Mouse (Mus musculus) urinary bladder, postnatal 36 days (tissue): Measurements from ENCODE around the gene Tac4.
A peak's percentile ranks its signal among the peaks of the same experiment; 100 is the strongest.

Experiments
- DNase-seq, 2 experiments: peaks; one replicate each; pipeline ENCODE4 v3.0.0; 2022; ENCODE audit warnings: low spot score in 2 of 2, mixed read lengths in 1 of 2

Tac4 gene

GRCm38 (mm10) chr11:95263816-95264454 is 2.6 kb downstream of the Tac4 start:
- peak in 1 of 2 experiments; percentile 40 for DNase-seq

- DNase-seq = no peak
Observed at GRCm38 (mm10) chr11:95264455-95265013, 3.2 kb downstream of the Tac4 start.

GRCm38 (mm10) chr11:95266540-95267245 is 5.4 kb downstream of the Tac4 start:
- peak in 1 of 2 experiments; percentile 35 for DNase-seq

DNA sequence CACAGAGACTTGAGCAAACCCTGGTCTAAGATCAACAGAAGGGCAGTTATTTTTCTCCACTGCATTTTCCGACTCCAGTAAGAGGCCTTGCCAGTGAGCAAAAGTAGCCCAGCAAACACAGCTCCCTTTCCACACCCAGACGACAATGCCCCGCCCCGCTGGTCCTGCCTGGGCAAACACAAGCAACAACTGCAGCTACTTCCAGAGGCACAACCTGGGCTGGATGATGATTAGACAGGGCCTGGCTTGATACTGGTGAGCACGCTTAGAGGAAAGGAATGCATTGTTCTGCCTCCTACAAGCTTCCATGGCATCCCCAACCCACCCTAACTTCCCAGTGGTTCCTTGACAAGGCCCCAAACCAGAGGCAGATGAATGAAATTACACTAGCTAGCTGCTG is 12.3 kb downstream of the Tac4 start:
- DNase-seq = peak in 1 of 2 experiments; percentile 35

DNA sequence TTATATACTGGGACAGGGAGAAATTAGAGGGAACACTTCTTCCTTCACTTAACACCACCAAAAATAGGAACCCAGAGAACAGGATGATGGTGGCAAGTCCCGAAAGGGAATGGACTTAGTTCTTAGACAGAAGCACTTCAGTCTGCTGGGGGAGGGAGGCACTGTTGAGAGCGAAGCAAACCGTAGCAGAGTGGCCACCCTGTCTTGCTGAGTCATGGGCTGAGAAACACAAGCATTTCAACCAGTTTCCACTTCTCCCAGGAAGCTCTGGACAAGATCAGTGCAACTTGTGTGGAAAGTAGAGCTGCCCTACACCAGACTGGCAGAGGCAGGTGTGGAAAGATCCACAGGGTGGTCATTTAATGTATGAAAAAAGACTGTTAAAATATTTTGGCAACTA is 13.3 kb downstream of the Tac4 start:
- DNase-seq = no peak

DNA sequence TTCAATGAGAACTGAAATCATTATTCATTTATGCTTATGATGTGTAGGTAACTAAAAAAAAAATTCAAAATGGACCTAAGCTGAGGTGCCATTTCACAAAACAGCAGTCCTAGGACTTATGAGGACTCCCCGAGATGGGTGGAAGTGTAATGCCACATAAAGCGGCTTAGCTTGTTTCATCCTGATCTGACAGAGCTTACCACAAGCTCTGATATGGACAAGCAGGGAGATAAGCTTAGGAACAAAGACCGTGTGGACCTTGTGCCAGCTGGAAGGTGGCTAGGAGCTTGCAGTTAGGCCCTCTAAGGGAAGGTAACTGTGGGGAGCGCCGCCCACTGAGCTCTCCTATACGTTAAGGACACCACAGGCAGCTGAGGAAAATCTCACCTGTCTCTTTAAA is 14.7 kb downstream of the Tac4 start:
- DNase-seq = no peak

- DNase-seq = no peak
Observed at GRCm38 (mm10) chr11:95279061-95279659, 17.8 kb downstream of the Tac4 start.

DNA sequence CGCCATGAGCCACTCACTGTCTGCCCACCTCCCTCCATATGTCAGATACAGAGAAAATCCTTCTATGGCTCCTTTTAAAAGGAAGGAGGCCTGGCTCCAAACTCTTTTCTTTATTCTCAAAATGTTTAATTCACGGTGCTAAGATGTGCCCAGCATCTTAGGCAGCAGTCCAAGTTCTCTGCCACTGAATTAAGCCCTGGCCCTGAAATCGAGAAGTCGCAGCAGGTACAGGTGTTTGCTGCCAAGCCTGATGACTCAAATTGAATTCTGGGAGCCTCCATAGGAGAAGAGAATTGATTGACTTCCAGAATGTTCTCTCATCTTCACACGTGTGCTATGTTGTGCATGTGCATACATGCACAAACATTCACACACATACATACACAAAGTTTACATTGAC is 21.0 kb downstream of the Tac4 start:
- DNase-seq = no peak

DNA sequence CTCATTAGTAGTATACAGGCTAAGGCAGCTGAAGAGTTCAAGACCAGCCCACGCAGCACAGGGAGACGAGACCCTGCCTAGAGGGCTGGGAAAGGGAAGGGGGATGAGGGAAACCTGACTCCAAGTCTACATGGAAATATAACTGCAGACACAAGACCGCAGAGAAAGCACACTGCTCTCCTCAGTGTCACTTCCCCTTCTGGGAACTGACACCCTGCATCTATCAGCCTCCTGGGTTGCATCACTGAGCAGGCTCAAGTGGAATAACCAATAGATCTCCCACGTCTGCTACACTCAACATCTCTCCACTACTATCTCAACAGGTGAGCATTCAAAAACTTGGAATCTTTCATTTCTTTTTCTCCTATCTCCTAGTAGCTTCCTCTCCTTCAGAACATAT is 30.7 kb downstream of the Tac4 start:
- DNase-seq = no peak

DNA sequence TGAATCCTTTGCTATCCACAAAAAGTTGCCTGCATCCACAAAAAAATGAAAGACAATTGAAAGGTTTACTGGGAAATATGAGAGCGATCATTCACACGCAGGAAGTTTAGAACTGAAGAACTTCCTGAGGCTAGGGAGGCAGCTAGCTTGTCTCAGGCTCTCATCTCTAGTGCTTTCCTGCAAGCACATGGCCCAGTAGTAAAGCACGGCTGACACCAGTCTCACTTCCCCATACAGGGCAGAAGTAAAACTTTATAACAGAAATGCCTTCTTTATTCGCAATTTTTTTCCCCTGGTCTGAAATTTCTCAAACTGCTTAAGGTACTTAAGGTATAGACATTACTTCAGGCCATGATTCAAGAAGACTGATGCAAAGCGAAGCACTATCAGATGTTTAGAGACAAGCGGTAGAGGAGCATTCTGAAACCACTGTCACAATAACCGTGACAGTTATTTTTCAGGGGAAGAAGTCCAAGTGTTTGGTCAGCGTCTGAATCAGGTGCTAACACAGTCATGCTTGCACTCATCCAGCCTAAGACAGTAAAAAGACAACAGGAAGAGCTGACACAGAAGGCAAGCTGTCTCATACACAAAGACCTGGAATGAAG is 31.8 kb downstream of the Tac4 start:
- DNase-seq = no peak

- DNase-seq = no peak
Observed at GRCm38 (mm10) chr11:95295736-95296135, 34.4 kb downstream of the Tac4 start.

DNA sequence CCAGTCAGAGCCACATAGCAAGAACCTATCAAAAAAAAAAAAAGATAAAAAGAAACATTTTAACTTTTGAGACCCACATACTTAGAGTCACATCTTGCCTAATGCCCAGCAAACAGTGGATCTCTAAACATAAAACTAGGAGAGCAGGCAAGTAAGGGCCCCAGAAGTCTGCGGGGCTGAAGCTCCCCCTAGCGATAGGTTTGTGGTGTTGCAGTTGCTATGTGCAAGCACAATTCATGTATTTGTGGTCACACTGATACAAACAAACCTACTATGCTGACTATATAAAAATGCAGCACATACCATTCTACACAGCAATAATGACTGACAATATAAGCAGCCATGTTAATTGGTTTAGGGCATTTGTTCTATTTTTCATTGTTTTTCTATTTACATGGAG is 36.8 kb downstream of the Tac4 start:
- no peak for DNase-seq

- DNase-seq = no peak
Observed at GRCm38 (mm10) chr11:95299886-95300285, 38.6 kb downstream of the Tac4 start.

DNA sequence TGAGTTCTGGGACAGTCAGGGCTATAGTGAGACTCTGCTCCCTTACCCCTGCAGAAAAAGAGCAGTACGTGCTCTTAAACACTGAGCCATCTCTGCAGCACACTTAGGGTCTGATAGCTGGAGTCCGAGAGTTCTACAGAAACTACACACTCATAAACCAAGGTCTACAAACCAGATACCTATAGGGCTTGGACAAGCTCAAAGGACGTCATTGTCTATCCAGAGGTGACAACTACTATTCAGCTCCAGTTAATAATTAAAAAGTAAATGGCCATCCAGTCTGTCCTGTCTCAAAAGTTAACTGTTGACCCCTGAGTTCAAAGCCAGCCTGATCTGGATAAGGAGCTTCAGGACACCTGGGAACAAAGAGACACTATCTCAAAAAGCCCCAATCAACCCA is 40.4 kb downstream of the Tac4 start:
- DNase-seq = no peak

- DNase-seq = no peak
Observed at GRCm38 (mm10) chr11:95305600-95305999, 44.3 kb downstream of the Tac4 start.

DNA sequence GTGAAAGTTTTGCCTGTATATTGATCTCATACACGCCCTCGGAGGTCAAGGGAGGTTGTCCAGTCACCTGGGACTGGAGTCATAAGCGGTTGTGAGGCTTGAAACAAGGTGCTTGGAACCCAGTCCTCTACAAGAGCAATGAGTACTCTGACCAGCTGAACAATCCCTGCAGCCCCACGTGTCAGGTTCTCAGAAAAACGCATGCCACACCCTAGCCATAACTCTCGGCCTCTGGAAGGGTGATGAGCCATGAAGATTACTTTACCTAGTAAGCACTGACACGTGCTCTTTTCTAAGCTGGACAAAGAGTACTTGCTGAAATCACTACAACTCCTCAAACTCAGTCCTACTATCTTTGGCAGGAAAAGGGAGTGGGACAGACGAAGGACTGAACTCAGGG is 46.2 kb downstream of the Tac4 start:
- no peak for DNase-seq

DNA sequence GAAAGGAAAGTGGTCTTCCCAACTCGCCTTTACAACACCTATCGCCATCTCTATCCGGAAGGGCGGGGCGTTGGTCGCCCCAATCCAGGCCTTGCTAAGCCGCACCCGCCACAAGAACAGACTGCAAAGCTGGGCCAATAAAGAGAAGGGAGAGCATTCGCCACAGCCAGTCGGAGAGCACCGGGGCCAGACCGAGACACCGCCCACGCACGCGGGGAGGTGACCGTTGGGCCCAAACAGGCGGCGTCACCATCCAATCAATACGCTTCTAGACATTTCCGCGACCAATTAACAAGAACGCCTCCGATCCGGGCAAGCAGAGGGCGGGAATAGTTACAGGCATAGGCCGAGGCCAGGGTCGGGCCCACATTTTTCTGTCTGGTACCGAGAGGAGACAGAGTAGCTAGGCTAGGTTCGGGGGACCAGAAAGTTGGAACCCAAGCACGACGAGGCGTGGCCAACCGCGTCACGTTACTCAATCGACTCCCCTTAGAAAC is 48.2 kb downstream of the Tac4 start:
- peak; percentile 93 to 98 for DNase-seq

DNA sequence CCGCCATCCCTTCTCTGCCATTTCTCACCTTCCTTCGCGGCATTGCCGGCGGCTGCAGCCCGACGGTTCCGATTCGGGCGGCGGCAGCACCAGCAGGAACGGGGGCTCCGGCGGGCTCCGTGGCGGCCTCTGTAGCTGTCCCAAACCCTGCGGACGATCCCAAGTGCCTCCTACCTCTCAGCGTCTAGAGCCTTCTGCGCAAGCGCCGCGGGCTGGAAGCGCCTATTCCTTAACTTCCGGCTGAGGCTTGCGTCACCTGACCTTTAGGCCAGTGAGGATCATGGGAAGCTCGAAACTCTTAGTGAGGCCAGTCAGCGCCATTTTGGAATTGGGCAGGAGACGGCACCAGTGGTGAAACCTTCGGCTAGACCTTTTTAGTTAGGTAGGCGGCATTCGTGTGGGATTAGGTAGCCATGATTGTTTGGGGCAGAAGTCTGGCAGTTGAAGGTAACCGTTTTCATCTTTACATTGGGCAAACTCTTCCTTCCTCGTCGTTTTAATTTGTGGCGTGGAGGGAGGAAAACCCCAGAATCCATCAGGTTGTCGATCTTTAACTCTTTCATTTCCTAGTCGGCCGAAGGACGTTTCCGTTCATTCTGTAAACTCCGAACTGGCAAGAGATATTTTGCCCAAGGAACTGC is 48.8 kb downstream of the Tac4 start, which contains the start of gene Kat7:
Gene Kat7 (minus strand): TSS at position 240 of the 641 bp plus-strand sequence.
- peak; percentile 94 to 98 for DNase-seq

- peak in 1 of 2 experiments; percentile 42 for DNase-seq
Observed at GRCm38 (mm10) chr11:95310648-95311424, 49.5 kb downstream of the Tac4 start.

- DNase-seq = no peak
Observed at GRCm38 (mm10) chr11:95311425-95311807, 50.1 kb downstream of the Tac4 start.
